Comparison of ENCODE assay signal across 23 mouse cellular contexts in the genomic region with DNA sequence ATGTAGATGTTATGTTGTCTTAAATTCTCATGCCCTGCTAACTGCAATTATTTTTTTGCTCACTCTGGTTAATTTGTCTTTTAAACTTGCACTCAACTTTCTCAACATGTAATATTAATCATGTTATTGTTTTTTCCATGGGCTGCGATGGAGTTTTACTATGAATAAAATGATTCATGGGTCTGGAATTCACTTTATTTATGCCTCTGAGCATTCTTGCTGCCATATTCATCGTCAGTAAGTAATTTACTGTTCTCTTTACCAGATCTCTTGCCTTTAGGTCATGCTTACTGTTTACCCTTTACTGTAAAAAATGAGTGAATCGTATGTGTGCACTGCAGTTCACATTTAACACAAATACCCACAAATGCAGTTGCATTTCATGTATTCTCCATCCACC. TPM values are rescaled to one million over a fixed set of nuclear protein-coding genes. Genes with fewer than 3 reads are reported as not detected.
DNase-seq lines count a peak whose midpoint lies in the region; ATAC-seq and TF ChIP-seq lines count a peak whose summit lies in the region.
"Had no signal": no experiment of that assay in that cellular context is flagged by ENCODE, and none has a peak within 500 bp of the region (broad histone marks: within the 10 kb centered on the region; RNA-seq: fewer than 3 reads in every experiment).

No protein-coding gene starts in this region.

- H3K4me2 ChIP-seq in kidney, postnatal 0 days (ENCODE audit: low read length), result no peak overlapping the region

- no peaks in the 10 kb centered on the region for H3K36me3 ChIP-seq in kidney, postnatal 0 days (ENCODE audit: insufficient read depth, low read length)
- H3K36me3 ChIP-seq: G1E had no signal

- H3K4me1 ChIP-seq in kidney, postnatal 0 days (replicated peaks; ENCODE audit: insufficient read depth, low read length), result no peaks in the 10 kb centered on the region

- H3K9me3 ChIP-seq in kidney, postnatal 0 days (replicated peaks; ENCODE audit: low read length), result no peaks in the 10 kb centered on the region

- DNase-seq in kidney, postnatal 0 days (ENCODE audit: low spot score), result peak; percentile 26
- no peak for DNase-seq in kidney, postnatal 36 days
- DNase-seq in 3T3-L1 (ENCODE audit: low read depth, low spot score) (peak; percentile 81), NIH3T3 (ENCODE audit: low read depth) (peak; percentile 52)
- DNase-seq in thymus, postnatal 0 days (ENCODE audit: low spot score), result no peak
- DNase-seq in right cerebral cortex, postnatal 14 days, result no peak
- DNase-seq: adrenal gland, adult 2 months; adrenal gland, adult 8-10 months; adrenal gland, postnatal 10 days; adrenal gland, postnatal 14 days; adrenal gland, postnatal 25 days; adrenal gland, postnatal 36 days; B cell, adult 2 months; cerebellum, adult 11 months; cerebellum, adult 11-12 months; cerebellum, adult 18-20 months; cerebellum, adult 2 months; cerebellum, adult 8-10 months had no signal

- no peaks in the 10 kb centered on the region for H3K27me3 ChIP-seq in kidney, postnatal 0 days (ENCODE audit: insufficient read depth, low read length)
- H3K27me3 ChIP-seq: CH12.LX, Patski had no signal

- ATAC-seq in kidney, postnatal 0 days (replicated peaks; ENCODE audit: low FRiP score, low read depth), result no peak
- ATAC-seq: activated CD4-positive, CD25-positive, alpha-beta regulatory T cell, adult 4 months; CD4-positive, CD25-positive, alpha-beta regulatory T cell, adult 4 months; Patski had no signal

- WGBS in kidney, postnatal 0 days, result 49% methylated on average over 3 of the region's 3 CpGs

- H3K9ac ChIP-seq in kidney, postnatal 0 days (ENCODE audit: low read depth, low read length), result no peak overlapping the region

- H3K27ac ChIP-seq in kidney, postnatal 0 days, result no peak overlapping the region

- H3K4me3 ChIP-seq in kidney, postnatal 0 days (replicated peaks; ENCODE audit: low read depth, low read length), result no peak overlapping the region

- no peak for TF ChIP-seq CTCF in kidney, postnatal 0 days (IDR thresholded peaks at IDR 0.05; ENCODE audit: low read depth)

RNA-seq across cellular contexts. Expression of a gene that starts 45.3 kb away (rescaled TPM):
- 5.9 and 6.5 TPM in 2 replicates for polyA plus RNA-seq in kidney, postnatal 0 days (2015; fragmentation: Nextera tagmentation; extraction: Ambion mirVana)
- polyA plus RNA-seq in thymus, postnatal 0 days (2015; fragmentation: Nextera tagmentation; extraction: Ambion mirVana), result 0.26 TPM in 1 of 2 replicates, not detected in the other
- polyA plus RNA-seq: CD4-positive, CD25-positive, alpha-beta regulatory T cell, adult 4 months; G1E had no signal

Comparison
In these comparisons a context has a peak if more than half of its experiments do, and no peak if none do; other contexts are left out.
1. DNase-seq: peak in kidney, postnatal 0 days (single experiment), 3T3-L1 (single experiment) and NIH3T3 (single experiment); none in kidney, postnatal 36 days (0 of 2), thymus, postnatal 0 days (single experiment) and right cerebral cortex, postnatal 14 days (single experiment).